Mouse (Mus musculus): Measurements from ENCODE around the gene Gm17490.

DNA sequence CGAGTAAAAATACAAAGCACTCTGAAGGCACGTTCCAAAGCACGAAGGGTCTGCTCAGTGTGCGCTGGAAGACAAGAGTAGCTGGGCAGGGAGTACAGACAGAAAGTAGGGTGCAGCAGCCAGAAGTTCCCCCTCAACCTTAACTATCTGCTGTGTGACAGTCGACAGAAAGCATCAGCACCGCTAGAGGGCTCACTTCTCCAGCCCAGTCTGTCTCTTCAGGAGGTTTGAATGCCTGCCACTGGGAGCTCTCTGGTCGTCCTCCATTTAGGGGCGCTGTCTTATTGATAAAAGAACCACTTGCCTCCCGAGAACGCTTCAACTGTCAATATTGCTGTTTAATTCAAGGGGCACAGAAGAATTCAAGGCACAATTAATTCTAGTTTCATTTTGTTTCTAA lies 37.9 kb upstream of the Gm17490 start:
- no peak for TF ChIP-seq ZNF384 (IDR thresholded peaks at IDR 0.05; ENCODE audit: low read depth, low read length)
- TF ChIP-seq ZC3H11A (IDR thresholded peaks at IDR 0.05; ENCODE audit: borderline replicate concordance, low read depth, low read length), result no peak; the same call in 1 of the 2 replicates
